Mouse (Mus musculus): Measurements from ENCODE around the gene Cd68. TPM values are rescaled to one million over a fixed set of nuclear protein-coding genes. Genes with fewer than 3 reads are reported as not detected.

The Cd68 gene
- total RNA-seq, 2 experiments from 2014 or later = 15.1 to 15.7 TPM

GRCm38 (mm10) chr11:69671726-69672124 lies 5.8 kb upstream of the Cd68 start:
- no peak for DNase-seq (ENCODE audit: extremely low spot score in 1 of 2, low spot score in 1 of 2)

GRCm38 (mm10) chr11:69670786-69671725 lies 5.1 kb upstream of the Cd68 start:
- DNase-seq (ENCODE audit: extremely low spot score in 1 of 2, low spot score in 1 of 2) = peak; percentile 88 to 91

- DNase-seq (ENCODE audit: extremely low spot score in 1 of 2, low spot score in 1 of 2) = no peak
These were observed 682 bp upstream of the Cd68 start for GRCm38 (mm10) chr11:69666665-69667005.

GRCm38 (mm10) chr11:69665457-69665960 lies 444 bp downstream of the Cd68 start:
- no peak for DNase-seq (ENCODE audit: extremely low spot score in 1 of 2, low spot score in 1 of 2)

GRCm38 (mm10) chr11:69664841-69665240 lies 1.1 kb downstream of the Cd68 start:
- no peak for DNase-seq (ENCODE audit: extremely low spot score in 1 of 2, low spot score in 1 of 2)

- no peak for DNase-seq (ENCODE audit: extremely low spot score in 1 of 2, low spot score in 1 of 2)
These were observed 2.2 kb downstream of the Cd68 start for GRCm38 (mm10) chr11:69663795-69664194.

GRCm38 (mm10) chr11:69662967-69663671 lies 2.8 kb downstream of the Cd68 start:
- no peak for DNase-seq (ENCODE audit: extremely low spot score in 1 of 2, low spot score in 1 of 2)

- DNase-seq (ENCODE audit: extremely low spot score in 1 of 2, low spot score in 1 of 2) = peak; percentile 82 to 88
These were observed 3.6 kb downstream of the Cd68 start, which contains the start of gene Mpdu1 for GRCm38 (mm10) chr11:69662213-69662966. TSS of gene Mpdu1 (minus strand) at chr11:69662642.

- no peak for DNase-seq (ENCODE audit: extremely low spot score in 1 of 2, low spot score in 1 of 2)
These were observed 4.6 kb downstream of the Cd68 start for GRCm38 (mm10) chr11:69661221-69661881.

GRCm38 (mm10) chr11:69657462-69657881 lies 8.5 kb downstream of the Cd68 start:
- DNase-seq (ENCODE audit: extremely low spot score in 1 of 2, low spot score in 1 of 2) = no peak

- DNase-seq (ENCODE audit: extremely low spot score in 1 of 2, low spot score in 1 of 2) = peak in 1 of 2 experiments; percentile 51
These were observed 9.1 kb downstream of the Cd68 start for GRCm38 (mm10) chr11:69656617-69657461.

- DNase-seq (ENCODE audit: extremely low spot score in 1 of 2, low spot score in 1 of 2) = no peak
These were observed 9.9 kb downstream of the Cd68 start for GRCm38 (mm10) chr11:69656065-69656455.

- peak; percentile 60 to 71 for DNase-seq (ENCODE audit: extremely low spot score in 1 of 2, low spot score in 1 of 2)
These were observed 10.5 kb downstream of the Cd68 start, which contains the start of gene Sox15 for GRCm38 (mm10) chr11:69655264-69656064. TSS of gene Sox15 (plus strand) at chr11:69655314.

GRCm38 (mm10) chr11:69654760-69655159 lies 11.2 kb downstream of the Cd68 start:
- DNase-seq (ENCODE audit: extremely low spot score in 1 of 2, low spot score in 1 of 2) = no peak

GRCm38 (mm10) chr11:69653399-69653798 lies 12.6 kb downstream of the Cd68 start:
- DNase-seq (ENCODE audit: extremely low spot score in 1 of 2, low spot score in 1 of 2) = no peak

GRCm38 (mm10) chr11:69645860-69646259 lies 20.1 kb downstream of the Cd68 start:
- no peak for DNase-seq (ENCODE audit: extremely low spot score in 1 of 2, low spot score in 1 of 2)

GRCm38 (mm10) chr11:69635471-69635870 lies 30.5 kb downstream of the Cd68 start:
- no peak for DNase-seq (ENCODE audit: extremely low spot score in 1 of 2, low spot score in 1 of 2)
